Mouse (Mus musculus) brain, embryonic 14.5 days (tissue): ENCODE results near the gene Plac9a.
"Not testable (repeated sequence)": the region's sequence is repeated elsewhere in the genome, so short reads cannot be mapped to it uniquely, and the experiment has no call there.

Experiments used
- CTCF ChIP-seq: fragments of 200-500 bp; IDR thresholded peaks from 2 replicates; pipeline ENCODE4 v1.5.1; 2012; ENCODE audit warnings: inconsistent platforms, mild to moderate bottlenecking, moderate library complexity, borderline replicate concordance; ENCODE audit not compliant: insufficient read depth, insufficient read length; ENCODE audit errors: extremely low read depth
- POLR2A ChIP-seq: fragments of 200-500 bp; IDR thresholded peaks from 2 replicates; pipeline ENCODE4 v1.6.1; 2012; ENCODE audit warnings: mild to moderate bottlenecking, inconsistent platforms, borderline replicate concordance; ENCODE audit not compliant: poor library complexity, insufficient read depth, insufficient read length, severe bottlenecking; ENCODE audit errors: extremely low read depth

DNA sequence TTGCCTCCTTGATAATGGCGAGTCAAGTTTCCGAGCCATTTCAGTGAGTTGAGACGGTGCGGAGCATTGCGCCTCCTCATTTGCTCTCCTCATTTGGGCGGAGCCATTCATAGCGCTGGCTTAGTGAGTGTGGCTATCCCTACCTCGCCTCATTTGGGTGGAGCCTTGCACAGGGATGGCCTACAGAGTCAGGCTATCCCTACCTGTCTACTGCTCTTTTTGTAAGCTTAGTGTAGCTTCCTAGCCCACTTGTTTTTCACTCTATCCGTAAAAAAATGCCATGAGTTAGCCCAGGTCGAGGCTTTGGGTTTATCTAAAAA is 24.6 kb upstream of the Plac9a start, which contains the start of gene Tmem254a:
- not testable (repeated sequence) for TF ChIP-seq POLR2A, CTCF
